Mouse (Mus musculus): ENCODE measurements around the gene Rubcnl.

DNA sequence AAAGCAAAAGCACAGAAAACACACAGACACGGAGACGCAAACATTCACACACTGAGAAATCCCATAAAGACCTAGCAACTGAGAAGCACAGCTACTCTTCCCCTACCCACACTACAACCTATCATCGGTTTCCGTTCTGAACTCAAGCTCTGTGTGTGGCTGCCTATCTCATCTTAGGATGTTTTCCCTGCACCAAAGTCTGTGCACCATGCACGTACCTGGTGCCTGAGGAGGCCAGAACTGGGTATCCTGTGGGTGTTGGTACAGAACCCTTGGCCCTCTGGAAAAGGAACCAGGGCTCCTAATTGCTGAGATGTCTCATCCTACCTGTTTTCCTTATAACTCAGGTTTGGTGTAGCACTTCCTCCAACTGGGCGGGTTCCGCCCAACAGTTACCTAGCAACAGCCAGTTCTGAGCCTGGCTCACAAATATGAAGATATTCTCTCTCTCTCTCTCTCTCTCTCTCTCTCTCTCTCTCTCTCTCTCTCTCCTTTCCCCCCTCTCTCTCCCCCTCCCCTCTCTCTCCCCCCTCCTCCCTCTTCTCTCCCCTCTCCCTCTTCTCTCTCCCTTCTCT, 30.9 kb upstream of the Rubcnl start:
- no peak for TF ChIP-seq CTCF (IDR thresholded peaks at IDR 0.05; ENCODE audit: extremely low read depth, insufficient read length, insufficient replicate concordance, low read depth, low read length)
- no peak for TF ChIP-seq POLR2A (IDR thresholded peaks at IDR 0.05; ENCODE audit: low read depth, low read length)
